Mouse (Mus musculus) thymus, adult 2 months (tissue): ENCODE data around the gene Ap3m1.

ENCODE experiments used
- CTCF ChIP-seq: fragments of 200-500 bp; IDR thresholded peaks from 2 replicates; pipeline ENCODE4 v1.5.1; 2012; ENCODE audit warnings: mild to moderate bottlenecking, control low read depth, low read length, moderate library complexity, borderline replicate concordance; ENCODE audit not compliant: control insufficient read depth, poor library complexity, insufficient read depth; ENCODE audit errors: extremely low read depth
- POLR2A ChIP-seq: fragments of 200-500 bp; IDR thresholded peaks from 2 replicates; pipeline ENCODE4 v1.6.1; 2012; ENCODE audit warnings: mild to moderate bottlenecking, low read length, control low read depth, moderate library complexity; ENCODE audit not compliant: control insufficient read depth, poor library complexity, insufficient read depth; ENCODE audit errors: extremely low read depth

DNA sequence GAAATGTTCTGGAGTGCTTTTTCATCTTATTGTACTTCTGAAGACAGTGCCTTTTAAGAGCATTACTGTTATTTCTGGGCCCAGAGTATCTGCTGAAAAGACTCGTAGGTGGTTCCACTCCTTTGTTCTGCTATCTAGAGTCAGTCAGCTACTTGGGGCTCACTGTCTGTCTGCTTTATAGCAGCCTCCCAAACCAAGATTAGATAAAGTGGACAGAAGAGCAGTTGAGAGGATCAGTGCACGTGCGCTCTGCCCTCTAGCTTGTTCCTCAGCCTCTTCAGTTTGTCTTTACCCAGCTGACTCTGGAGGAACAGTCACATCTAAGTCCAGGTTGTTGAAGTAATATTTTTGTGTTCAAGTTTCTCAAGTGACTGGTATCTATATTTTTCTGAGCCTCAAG is 21.7 kb upstream of the Ap3m1 start:
- TF ChIP-seq CTCF (no peak), POLR2A (no peak)
